Mouse (Mus musculus) liver (tissue): Measurements from ENCODE around the gene Gm20850.
"Not testable (repeated sequence)": the region's sequence is repeated elsewhere in the genome, so short reads cannot be mapped to it uniquely, and the experiment has no call there.

Experiments used
- DNase-seq: peaks from one replicate; pipeline ENCODE4 v3.0.0-alpha.2; 2020; ENCODE audit warnings: mixed read lengths

Gm20850 gene

DNA sequence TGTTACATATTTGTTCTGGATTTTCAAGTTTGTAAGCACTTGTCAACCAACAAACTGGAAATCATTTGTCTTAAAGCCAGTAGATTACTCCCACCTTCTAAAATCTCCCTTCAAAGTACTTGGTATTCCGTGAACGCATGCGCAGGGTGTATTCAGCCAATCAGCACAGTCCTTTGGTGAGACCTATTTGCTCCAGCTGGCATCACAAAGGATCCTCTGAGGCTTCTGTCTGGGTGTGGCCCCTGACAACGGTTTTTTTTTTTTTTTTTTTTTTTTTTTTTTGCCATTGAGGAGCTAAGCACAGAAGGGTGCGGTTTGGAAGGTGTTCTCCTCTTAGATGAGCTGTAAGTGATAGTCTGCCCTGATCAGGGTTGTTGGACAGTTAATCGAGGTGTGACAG is at the start of gene Gm20850:
Gene Gm20850 (plus strand): TSS at position 301 of the 400 bp plus-strand sequence.
- DNase-seq = not testable (repeated sequence)
